Mouse (Mus musculus) cortical plate, adult 2 months (tissue): ENCODE measurements around the gene Tmem87b.

ENCODE experiments used
- CTCF ChIP-seq: fragments of 200-500 bp; IDR thresholded peaks from 2 replicates; pipeline ENCODE4 v1.5.1; 2011; ENCODE audit warnings: mild to moderate bottlenecking, control low read depth, low read length; ENCODE audit not compliant: insufficient read depth; ENCODE audit errors: extremely low read depth
- POLR2A ChIP-seq: fragments of 200-500 bp; IDR thresholded peaks from 2 replicates; pipeline ENCODE4 v1.6.1; 2011; ENCODE audit warnings: mild to moderate bottlenecking, low read length, control low read depth; ENCODE audit not compliant: insufficient read depth; ENCODE audit errors: extremely low read depth

GRCm38 (mm10) chr2:128863777-128864331 lies 45.9 kb downstream of the Tmem87b start:
- no peak for TF ChIP-seq CTCF
- TF ChIP-seq POLR2A = no peak
